Mouse (Mus musculus): ENCODE results near the gene Ppm1h.

DNA sequence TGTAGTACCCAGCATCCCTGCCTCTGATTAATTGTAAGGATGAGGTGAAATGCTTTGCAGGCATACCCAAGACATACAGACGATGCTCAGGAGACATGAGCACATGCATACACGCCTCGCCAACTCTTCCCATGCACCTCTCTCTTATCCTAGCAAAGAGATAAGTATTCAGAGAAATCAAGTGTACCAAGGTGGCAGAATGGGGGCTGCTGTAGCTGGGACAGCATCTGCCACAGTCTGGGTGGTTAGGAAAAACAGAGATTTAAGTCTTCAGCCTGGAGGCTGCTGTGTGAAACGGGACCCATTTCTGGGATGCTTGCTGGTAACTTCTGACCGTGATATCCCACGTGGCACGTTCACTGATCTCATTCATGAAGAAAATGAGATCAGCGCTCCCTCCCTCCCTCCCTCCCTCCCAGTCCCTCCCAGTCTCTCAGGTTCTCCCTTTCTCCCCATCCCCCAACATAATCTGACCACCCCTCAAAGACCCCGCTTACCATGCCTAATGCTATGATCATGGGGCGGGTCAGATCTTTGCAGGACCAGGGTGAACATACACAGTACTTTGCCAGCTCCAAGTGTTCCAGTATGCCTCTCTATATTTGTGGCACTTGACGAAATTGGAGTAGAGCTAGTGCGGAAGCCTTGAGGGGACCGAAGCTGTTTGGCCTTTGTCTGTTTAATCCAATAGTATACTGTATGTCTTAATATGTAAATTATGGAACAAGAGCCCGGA lies 38.3 kb downstream of the Ppm1h start:
- TF ChIP-seq CTCF (conservative IDR thresholded peaks at IDR 0.05 in 1 of 2, IDR thresholded peaks at IDR 0.05 in 1 of 2; ENCODE audit: low read depth in 2 of 2, low read length in 2 of 2) = no peak
- TF ChIP-seq NELFE (IDR thresholded peaks at IDR 0.05; ENCODE audit: low read depth, low read length) = no peak
- TF ChIP-seq EP300 (IDR thresholded peaks at IDR 0.05; ENCODE audit: low read length) = no peak
- TF ChIP-seq MAX (IDR thresholded peaks at IDR 0.05; ENCODE audit: low read length) = no peak
